Mouse (Mus musculus) myocyte (in vitro differentiated cells): ENCODE data around the gene Smg6. TPM values are rescaled to one million over a fixed set of nuclear protein-coding genes. Genes with fewer than 3 reads are reported as not detected.

Source experiments
- H3K27me3 ChIP-seq: one replicate; pipeline ENCODE4 v1.6.1; 2011; ENCODE audit not compliant: control insufficient read depth, insufficient read depth, insufficient read length
- H3K36me3 ChIP-seq: one replicate; pipeline ENCODE4 v1.6.1; 2011; ENCODE audit not compliant: control insufficient read depth, insufficient read depth
- H3K4me2 ChIP-seq: one replicate; pipeline ENCODE4 v1.6.1; 2011; ENCODE audit warnings: low read depth, control low read depth
- H3K4me3 ChIP-seq: one replicate; pipeline ENCODE4 v1.5.1; 2011; ENCODE audit warnings: mild to moderate bottlenecking, control low read depth, moderate library complexity
- H3K79me2 ChIP-seq: one replicate; pipeline ENCODE4 v1.6.1; 2011; ENCODE audit not compliant: control insufficient read depth, insufficient read depth
- H3ac ChIP-seq: one replicate; pipeline ENCODE4 v1.6.1; 2011; ENCODE audit not compliant: control insufficient read depth, insufficient read length
- CEBPB ChIP-seq: IDR thresholded peaks from 2 replicates; pipeline ENCODE4 v1.6.1; 2011; ENCODE audit warnings: mild to moderate bottlenecking, moderate library complexity; ENCODE audit not compliant: poor library complexity, insufficient read depth, severe bottlenecking
- E2F4 ChIP-seq: IDR thresholded peaks from one replicate; pipeline ENCODE4 v1.6.1; 2011; ENCODE audit warnings: mild to moderate bottlenecking, control low read depth, moderate library complexity; ENCODE audit not compliant: insufficient read depth
- MAX ChIP-seq: IDR thresholded peaks from one replicate; pipeline ENCODE4 v1.6.1; 2011; ENCODE audit warnings: low read depth, mild to moderate bottlenecking, control low read depth
- MYOD1 ChIP-seq, 3 experiments: IDR thresholded peaks; one replicate each; pipeline ENCODE4 v1.6.1; 2011; ENCODE audit warnings: control low read depth in 2 of 3, low read depth in 2 of 3, mild to moderate bottlenecking in 2 of 3, moderate library complexity in 1 of 3; ENCODE audit not compliant: insufficient read length in 2 of 3, control insufficient read depth in 1 of 3
- MYOG ChIP-seq, 3 experiments: IDR thresholded peaks; one replicate each; pipeline ENCODE4 v1.6.1; 2011; ENCODE audit warnings: control low read depth in 2 of 3, low read depth in 2 of 3, mild to moderate bottlenecking in 2 of 3; ENCODE audit not compliant: insufficient read length in 2 of 3, control insufficient read depth in 1 of 3, insufficient read depth in 1 of 3
- POLR2A ChIP-seq: IDR thresholded peaks from one replicate; pipeline ENCODE4 v1.6.1; 2011; ENCODE audit warnings: low read depth, mild to moderate bottlenecking, control low read depth, moderate library complexity; ENCODE audit not compliant: insufficient read length
- POLR2AphosphoS2 ChIP-seq: IDR thresholded peaks from one replicate; pipeline ENCODE4 v1.6.1; 2011; ENCODE audit warnings: low read depth, control low read depth; ENCODE audit not compliant: insufficient read length
- REST ChIP-seq: IDR thresholded peaks from one replicate; pipeline ENCODE4 v1.6.1; 2011; ENCODE audit warnings: mild to moderate bottlenecking, control low read depth, moderate library complexity; ENCODE audit not compliant: insufficient read depth, insufficient read length
- SRF ChIP-seq: IDR thresholded peaks from one replicate; pipeline ENCODE4 v1.6.1; 2011; ENCODE audit warnings: low read depth; ENCODE audit not compliant: control insufficient read depth, insufficient read length
- TCF12 ChIP-seq: IDR thresholded peaks from one replicate; pipeline ENCODE4 v1.6.1; 2011; ENCODE audit warnings: mild to moderate bottlenecking, control low read depth; ENCODE audit not compliant: poor library complexity, insufficient read depth, severe bottlenecking
- TCF3 ChIP-seq: IDR thresholded peaks from one replicate; pipeline ENCODE4 v1.6.1; 2011; ENCODE audit warnings: low read depth, control low read depth; ENCODE audit not compliant: insufficient read length
- USF1 ChIP-seq: IDR thresholded peaks from one replicate; pipeline ENCODE4 v1.6.1; 2011; ENCODE audit warnings: low read depth, mild to moderate bottlenecking, control low read depth, moderate library complexity
- polyA plus RNA-seq: library from polyadenylated mRNA; unstranded; fragments of >200 nt; fragmentation: generic; extraction: Trizol; gene quantifications from one replicate; pipeline ENCODE4 v1.2.1, GENCODE M21; 2012; ENCODE audit warnings: missing spikeins

Smg6 gene
- polyA plus RNA-seq, 1 experiment, result 14.7 TPM

DNA sequence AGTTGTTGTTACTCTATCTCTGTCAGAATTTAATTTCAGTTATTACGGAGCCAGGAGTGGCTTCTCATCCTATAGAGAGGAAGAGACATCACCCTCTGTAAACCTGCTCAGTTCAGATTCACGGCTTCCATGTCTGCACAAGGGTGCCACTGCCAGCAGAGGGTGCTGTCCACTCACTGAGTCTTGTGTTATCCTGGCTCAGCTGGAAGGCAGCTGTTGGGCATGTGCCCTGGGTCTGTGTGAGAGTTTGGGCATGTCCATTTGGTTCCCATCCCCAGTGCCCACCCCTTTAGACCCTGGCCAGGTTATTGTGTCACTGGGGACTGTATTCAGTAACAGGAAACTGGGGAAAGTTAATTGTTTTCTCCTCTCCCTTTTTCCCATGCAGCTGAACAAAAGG lies 55.8 kb downstream of the Smg6 start:
- TF ChIP-seq MAX (no peak), MYOD1 (IDR thresholded peaks at IDR 0.05; ENCODE audit: control insufficient read depth in 1 of 3, insufficient read length in 2 of 3, low read depth in 2 of 3) (peak in 2 of 3 experiments; percentile 75 to 81), MYOG (IDR thresholded peaks at IDR 0.05; ENCODE audit: control insufficient read depth in 1 of 3, insufficient read depth in 1 of 3, insufficient read length in 2 of 3, low read depth in 2 of 3) (peak in 2 of 3 experiments; percentile 54 to 80)
- H3K27me3 ChIP-seq, result no peaks in the 10 kb centered on the region
- H3ac ChIP-seq, result no peak overlapping the region
- peaks cover 10% of the 10 kb centered on the region for H3K36me3 ChIP-seq
- H3K4me3 ChIP-seq, result no peak overlapping the region
- peak overlapping the region; percentile 25 for H3K4me2 ChIP-seq
- H3K79me2 ChIP-seq, result no peaks in the 10 kb centered on the region

DNA sequence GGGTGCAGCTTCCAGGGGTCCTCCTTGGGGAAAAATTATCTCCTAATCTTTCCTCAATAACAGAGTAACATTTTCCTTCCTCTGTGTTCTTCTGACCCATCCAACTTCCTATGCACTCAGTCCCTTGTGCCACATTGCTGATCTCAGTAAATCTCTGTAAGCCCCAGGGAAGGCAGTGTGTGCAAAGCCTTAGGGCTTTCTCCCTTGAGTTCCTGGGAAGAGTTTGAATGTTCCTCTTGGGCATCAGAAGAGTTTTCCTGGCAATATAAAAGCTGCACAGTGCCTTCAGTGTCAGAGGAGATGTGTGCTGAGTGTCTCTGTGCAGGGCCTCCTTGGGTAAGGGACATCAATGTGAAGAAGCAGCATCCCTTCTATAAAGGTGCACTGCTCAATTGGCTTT lies 56.6 kb downstream of the Smg6 start:
- Histone ChIP-seq H3K27me3 (no peaks in the 10 kb centered on the region), H3K4me2 (peak overlapping the region; percentile 25), H3K36me3 (peaks cover 10% of the 10 kb centered on the region), H3K79me2 (no peaks in the 10 kb centered on the region), H3ac (no peak overlapping the region), H3K4me3 (no peak overlapping the region)
- TF ChIP-seq TCF12 (no peak), POLR2AphosphoS2 (no peak), MAX (no peak), E2F4 (no peak), REST (no peak), MYOD1 (IDR thresholded peaks at IDR 0.05; ENCODE audit: control insufficient read depth in 1 of 3, insufficient read length in 2 of 3, low read depth in 2 of 3) (no peak), CEBPB (no peak), USF1 (no peak), MYOG (IDR thresholded peaks at IDR 0.05; ENCODE audit: control insufficient read depth in 1 of 3, insufficient read depth in 1 of 3, insufficient read length in 2 of 3, low read depth in 2 of 3) (no peak), SRF (no peak), TCF3 (no peak), POLR2A (no peak)

DNA sequence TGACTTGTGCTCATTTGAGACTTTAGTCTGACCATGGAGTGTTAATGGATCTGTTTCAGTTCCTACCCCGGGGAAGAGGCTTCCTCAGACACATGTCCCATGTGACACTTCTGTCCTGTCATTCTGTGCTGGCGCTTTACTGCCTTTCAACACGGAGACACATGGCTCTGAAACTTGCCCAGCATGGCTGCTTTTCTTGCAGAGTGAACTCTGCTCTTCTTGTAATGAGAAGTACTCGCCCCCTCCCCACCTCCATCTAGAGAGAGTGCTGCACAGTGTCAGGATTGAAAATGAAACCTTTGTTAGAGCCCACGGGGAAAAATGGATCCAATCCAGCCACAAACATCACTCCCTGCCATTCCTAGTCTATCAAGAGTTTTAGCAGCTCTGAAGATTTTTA lies 62.5 kb downstream of the Smg6 start:
- H3ac ChIP-seq, result no peak overlapping the region
- peaks cover 13% of the 10 kb centered on the region for H3K36me3 ChIP-seq
- TF ChIP-seq TCF3 (no peak), POLR2A (no peak)
- no peak overlapping the region for H3K4me3 ChIP-seq
- peak overlapping the region; percentile 61 for H3K4me2 ChIP-seq
- H3K79me2 ChIP-seq, result no peaks in the 10 kb centered on the region
- no peaks in the 10 kb centered on the region for H3K27me3 ChIP-seq

DNA sequence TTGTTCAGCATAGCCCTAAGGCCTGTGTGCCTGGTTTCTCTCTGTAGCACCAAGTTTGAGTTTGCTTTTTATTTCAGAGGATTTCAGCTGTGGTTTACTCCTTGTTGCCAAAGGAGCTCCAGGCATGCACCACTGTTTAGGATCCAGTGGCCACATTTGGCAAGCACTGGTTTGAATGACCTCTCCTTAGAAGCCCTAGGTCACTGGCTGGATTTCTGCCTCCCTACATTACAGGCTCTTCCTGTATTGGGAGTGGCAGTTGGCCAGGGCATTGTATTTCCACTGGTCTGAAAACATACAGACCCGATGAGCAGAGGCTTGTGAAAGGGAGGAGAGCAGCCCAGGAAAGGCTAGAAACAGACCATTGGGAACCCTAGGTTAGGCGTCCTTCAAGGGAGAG lies 63.4 kb downstream of the Smg6 start:
- Histone ChIP-seq H3ac (no peak overlapping the region), H3K79me2 (no peaks in the 10 kb centered on the region), H3K4me3 (no peak overlapping the region), H3K36me3 (peaks cover 13% of the 10 kb centered on the region), H3K27me3 (no peaks in the 10 kb centered on the region), H3K4me2 (peak overlapping the region; percentile 61)
- TF ChIP-seq CEBPB, result peak; percentile 33; the same call in 1 of the 2 replicates
- no peak for TF ChIP-seq SRF
- TF ChIP-seq MYOD1 (IDR thresholded peaks at IDR 0.05; ENCODE audit: control insufficient read depth in 1 of 3, insufficient read length in 2 of 3, low read depth in 2 of 3), result no peak

DNA sequence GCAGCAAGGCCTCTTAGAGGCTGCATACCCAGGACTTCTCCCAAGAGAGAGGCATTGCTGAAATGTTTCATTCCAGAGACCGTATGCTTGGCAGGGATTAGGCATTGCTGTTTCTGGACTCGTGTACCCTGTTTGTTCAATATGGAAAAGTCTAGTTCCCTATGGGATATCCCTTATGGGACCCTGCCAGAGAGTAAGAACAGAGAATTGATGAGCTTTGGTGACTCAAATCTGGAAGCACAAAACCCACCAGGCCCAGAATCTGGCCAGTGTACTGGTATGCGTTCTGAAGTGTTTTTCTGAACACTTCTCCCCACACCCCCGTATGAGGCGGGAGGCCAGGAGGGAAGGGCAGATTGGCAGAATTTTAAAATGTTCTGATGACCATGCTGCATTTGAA lies 64.9 kb downstream of the Smg6 start:
- no peaks in the 10 kb centered on the region for H3K27me3 ChIP-seq
- H3K4me3 ChIP-seq, result no peak overlapping the region
- no peak overlapping the region for H3ac ChIP-seq
- TF ChIP-seq TCF3 (no peak), SRF (no peak), POLR2AphosphoS2 (no peak)
- peak overlapping the region; percentile 37 for H3K4me2 ChIP-seq
- H3K36me3 ChIP-seq, result peaks cover 6% of the 10 kb centered on the region
- H3K79me2 ChIP-seq, result no peaks in the 10 kb centered on the region

DNA sequence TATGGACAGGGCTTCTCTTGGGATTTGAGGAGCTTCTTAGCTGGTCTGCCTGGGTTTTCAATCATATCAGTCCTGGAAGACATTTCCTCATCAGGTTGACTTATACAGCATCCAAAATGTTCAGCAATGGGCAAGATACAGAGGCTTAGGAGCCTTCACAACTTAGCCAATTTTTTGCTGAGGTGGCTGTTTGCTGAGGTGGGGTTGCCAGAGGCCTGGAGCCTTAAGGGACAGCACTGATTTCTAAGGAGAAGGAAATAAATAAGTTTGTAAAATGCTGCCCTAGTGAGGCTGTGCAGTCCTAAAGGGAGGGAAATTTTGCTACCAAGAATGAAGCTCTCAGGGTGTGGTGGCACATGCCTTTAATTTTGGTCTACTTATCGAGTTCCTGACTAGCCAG lies 65.7 kb downstream of the Smg6 start:
- H3ac ChIP-seq, result no peak overlapping the region
- H3K4me3 ChIP-seq, result no peak overlapping the region
- peaks cover 6% of the 10 kb centered on the region for H3K36me3 ChIP-seq
- TF ChIP-seq POLR2A (no peak), E2F4 (no peak), MYOG (IDR thresholded peaks at IDR 0.05; ENCODE audit: control insufficient read depth in 1 of 3, insufficient read depth in 1 of 3, insufficient read length in 2 of 3, low read depth in 2 of 3) (no peak), MYOD1 (IDR thresholded peaks at IDR 0.05; ENCODE audit: control insufficient read depth in 1 of 3, insufficient read length in 2 of 3, low read depth in 2 of 3) (no peak), TCF12 (no peak), POLR2AphosphoS2 (no peak), USF1 (no peak), SRF (no peak), MAX (no peak), TCF3 (no peak), REST (no peak)
- no peaks in the 10 kb centered on the region for H3K79me2 ChIP-seq
- H3K4me2 ChIP-seq, result peak overlapping the region; percentile 37
- H3K27me3 ChIP-seq, result no peaks in the 10 kb centered on the region
